Mouse (Mus musculus): ENCODE measurements around the gene Psg16. TPM values are rescaled to one million over a fixed set of nuclear protein-coding genes. Genes with fewer than 3 reads are reported as not detected.
A peak's percentile ranks its signal among the peaks of the same experiment; 100 is the strongest.
"Not testable (repeated sequence)": the region's sequence is repeated elsewhere in the genome, so short reads cannot be mapped to it uniquely, and the experiment has no call there.

Gene Psg16
- polyA plus RNA-seq, 1 experiment = 3.0 TPM

GRCm38 (mm10) chr7:17062389-17062788 is 11.5 kb upstream of the Psg16 start, which contains the start of gene Hif3a:
Hif3a (minus strand) TSS chr7:17062427.
- TF ChIP-seq CTCF (IDR thresholded peaks at IDR 0.05; ENCODE audit: extremely low read depth, insufficient read depth, low read length) (no peak), POLR2A (IDR thresholded peaks at IDR 0.05; ENCODE audit: extremely low read depth, insufficient read depth, low read length) (0 out of 2 replicates have a peak, but pooled peaks have one; percentile 34)
- Histone ChIP-seq H3K27ac (ENCODE audit: insufficient read depth, low read length) (peak within 1 kb of the TSS; percentile 84), H3K4me1 (ENCODE audit: control insufficient read depth, insufficient read depth, low read length) (peaks cover 9% of the 10 kb centered on the region), H3K4me3 (ENCODE audit: insufficient read depth, low read length) (peak within 1 kb of the TSS; percentile 35)

DNA sequence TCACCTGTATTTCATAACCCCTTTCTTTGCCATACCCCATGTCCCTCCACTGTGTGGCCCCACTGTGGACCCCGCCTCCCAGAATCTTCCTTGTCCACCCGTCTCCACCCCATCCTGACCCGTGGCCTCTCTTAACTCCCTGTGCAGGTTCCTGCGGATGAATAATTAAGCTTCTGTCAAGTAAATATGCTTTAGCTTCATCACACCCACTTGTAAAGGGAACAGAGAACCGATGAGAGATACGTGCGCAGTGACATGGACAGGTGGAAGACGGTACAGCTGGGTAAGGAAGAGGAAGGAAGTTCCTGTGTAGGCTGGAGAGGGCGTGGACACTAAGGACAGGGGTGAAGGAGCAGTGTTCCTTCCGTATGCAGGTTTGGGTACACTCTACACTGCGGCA is 11.0 kb upstream of the Psg16 start:
- H3K4me3 ChIP-seq (ENCODE audit: insufficient read depth, low read length) = peak overlapping the region; percentile 3

DNA sequence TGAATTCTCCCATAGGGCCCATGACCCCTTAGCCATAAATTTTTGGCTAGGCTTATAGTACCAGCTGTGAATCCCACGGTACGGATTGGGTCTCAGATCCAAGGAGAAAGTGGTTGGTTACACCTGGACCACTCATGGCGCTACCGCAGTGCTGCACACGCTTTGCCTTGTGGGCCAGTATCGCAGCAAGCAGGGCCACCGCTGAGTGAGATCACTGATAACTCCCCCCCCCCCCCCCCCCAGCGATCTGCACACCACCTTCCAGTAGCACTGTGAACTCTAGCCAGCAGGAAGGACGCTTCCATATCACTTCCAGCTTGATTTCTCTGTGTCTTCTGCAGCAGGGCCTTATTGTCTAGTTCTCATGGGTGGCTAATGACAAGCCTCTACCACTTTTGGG is 8.2 kb upstream of the Psg16 start:
- Histone ChIP-seq H3K27ac (ENCODE audit: insufficient read depth, low read length) (no peak overlapping the region), H3K4me3 (ENCODE audit: insufficient read depth, low read length) (no peak overlapping the region), H3K4me1 (ENCODE audit: control insufficient read depth, insufficient read depth, low read length) (peaks cover 3% of the 10 kb centered on the region; the same call in 1 of the 2 replicates)
- TF ChIP-seq POLR2A (IDR thresholded peaks at IDR 0.05; ENCODE audit: extremely low read depth, insufficient read depth, low read length) = no peak
- TF ChIP-seq CTCF (IDR thresholded peaks at IDR 0.05; ENCODE audit: extremely low read depth, insufficient read depth, low read length) = no peak

More for the DNA sequence above, 11.0 kb upstream of the Psg16 start:
- TF ChIP-seq POLR2A (IDR thresholded peaks at IDR 0.05; ENCODE audit: extremely low read depth, insufficient read depth, low read length) = no peak
- no peak for TF ChIP-seq CTCF (IDR thresholded peaks at IDR 0.05; ENCODE audit: extremely low read depth, insufficient read depth, low read length)
- H3K27ac ChIP-seq (ENCODE audit: insufficient read depth, low read length) = no peak overlapping the region
- peaks cover 9% of the 10 kb centered on the region for H3K4me1 ChIP-seq (ENCODE audit: control insufficient read depth, insufficient read depth, low read length)

DNA sequence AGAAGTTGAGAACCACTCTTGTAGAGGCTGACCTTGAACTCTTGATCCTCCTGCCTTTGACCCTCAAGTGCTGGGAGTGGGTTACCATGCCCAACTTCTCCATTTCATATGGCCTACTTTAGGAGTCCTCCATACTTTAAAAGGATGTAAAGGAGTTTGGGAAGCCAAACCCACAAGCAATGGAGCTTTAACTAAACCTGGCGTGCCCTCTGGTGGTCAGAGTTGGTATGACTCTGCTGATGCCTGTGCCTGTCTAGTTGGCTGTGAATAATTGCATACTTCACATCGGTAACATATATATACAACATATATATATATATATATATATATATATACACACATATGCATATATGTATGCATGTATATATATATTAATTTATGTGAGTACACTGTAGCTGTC is 7.4 kb upstream of the Psg16 start:
- TF ChIP-seq CTCF (IDR thresholded peaks at IDR 0.05; ENCODE audit: extremely low read depth, insufficient read depth, low read length) = peak; percentile 93
- no peak for TF ChIP-seq POLR2A (IDR thresholded peaks at IDR 0.05; ENCODE audit: extremely low read depth, insufficient read depth, low read length)
- H3K27ac ChIP-seq (ENCODE audit: insufficient read depth, low read length) = no peak overlapping the region
- H3K4me3 ChIP-seq (ENCODE audit: insufficient read depth, low read length) = no peak overlapping the region
- H3K4me1 ChIP-seq (ENCODE audit: control insufficient read depth, insufficient read depth, low read length) = peaks cover 3% of the 10 kb centered on the region; the same call in 1 of the 2 replicates

- Histone ChIP-seq H3K27ac (ENCODE audit: insufficient read depth, low read length) (no peak overlapping the region), H3K4me3 (ENCODE audit: insufficient read depth, low read length) (no peak overlapping the region), H3K4me1 (ENCODE audit: control insufficient read depth, insufficient read depth, low read length) (peaks cover 3% of the 10 kb centered on the region; the same call in 1 of the 2 replicates)
- TF ChIP-seq CTCF (IDR thresholded peaks at IDR 0.05; ENCODE audit: extremely low read depth, insufficient read depth, low read length) (no peak), POLR2A (IDR thresholded peaks at IDR 0.05; ENCODE audit: extremely low read depth, insufficient read depth, low read length) (no peak)
Measured at GRCm38 (mm10) chr7:17067000-17067399, 6.8 kb upstream of the Psg16 start.

DNA sequence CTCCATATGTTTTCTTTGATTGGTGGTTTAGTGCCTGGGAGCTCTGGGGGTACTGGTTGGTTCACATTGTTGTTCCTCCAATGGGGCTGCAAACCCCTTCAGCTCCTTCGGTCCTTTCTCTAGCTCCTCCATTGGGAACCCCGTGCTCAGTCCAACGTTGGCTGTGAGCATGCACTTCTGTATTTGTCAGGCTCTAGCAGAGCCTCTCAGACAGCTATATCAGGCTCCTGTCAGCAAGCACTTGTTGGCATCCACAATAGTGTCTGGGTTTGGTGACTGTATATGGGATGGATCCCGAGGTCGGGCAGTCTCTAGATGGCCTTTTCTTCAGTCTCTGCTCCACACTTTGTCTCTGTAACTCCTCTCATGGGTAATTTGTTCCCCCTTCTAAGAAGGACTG is 6.2 kb upstream of the Psg16 start:
- H3K4me3 ChIP-seq (ENCODE audit: insufficient read depth, low read length); H3K4me1 ChIP-seq (ENCODE audit: control insufficient read depth, insufficient read depth, low read length); H3K27ac ChIP-seq (ENCODE audit: insufficient read depth, low read length): not testable (repeated sequence)

DNA sequence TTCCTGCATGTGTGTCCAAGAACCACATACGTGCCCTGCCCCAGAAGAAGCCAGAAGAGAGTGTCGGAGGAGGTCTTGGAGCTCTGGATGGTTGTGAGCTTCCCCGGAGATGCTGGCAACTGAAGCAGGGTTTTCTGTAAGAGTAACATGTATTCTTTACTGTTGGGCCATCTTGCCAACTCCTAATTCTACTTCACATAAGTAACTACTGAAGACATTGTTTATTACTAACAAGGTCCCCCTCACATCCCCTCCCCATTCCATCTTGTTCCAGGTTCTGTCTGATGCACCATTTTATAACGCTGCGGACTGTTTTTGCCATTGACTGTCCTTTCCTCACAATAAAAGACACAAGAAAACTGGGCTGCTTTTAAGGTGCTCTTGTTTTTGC is 332 bp upstream of the Psg16 start:
- TF ChIP-seq CTCF (IDR thresholded peaks at IDR 0.05; ENCODE audit: extremely low read depth, insufficient read depth, low read length) (no peak), POLR2A (IDR thresholded peaks at IDR 0.05; ENCODE audit: extremely low read depth, insufficient read depth, low read length) (no peak)
- no peak overlapping the region for H3K27ac ChIP-seq (ENCODE audit: insufficient read depth, low read length)
- no peaks in the 10 kb centered on the region for H3K4me1 ChIP-seq (ENCODE audit: control insufficient read depth, insufficient read depth, low read length)
- no peak overlapping the region for H3K4me3 ChIP-seq (ENCODE audit: insufficient read depth, low read length)

- no peaks in the 10 kb centered on the region for H3K4me1 ChIP-seq (ENCODE audit: control insufficient read depth, insufficient read depth, low read length)
- H3K27ac ChIP-seq (ENCODE audit: insufficient read depth, low read length) = no peak overlapping the region
- H3K4me3 ChIP-seq (ENCODE audit: insufficient read depth, low read length) = no peak overlapping the region
- TF ChIP-seq POLR2A (IDR thresholded peaks at IDR 0.05; ENCODE audit: extremely low read depth, insufficient read depth, low read length) (no peak), CTCF (IDR thresholded peaks at IDR 0.05; ENCODE audit: extremely low read depth, insufficient read depth, low read length) (no peak)
Measured at GRCm38 (mm10) chr7:17076542-17076941, 2.7 kb downstream of the Psg16 start.

- no peak for TF ChIP-seq POLR2A (IDR thresholded peaks at IDR 0.05; ENCODE audit: extremely low read depth, insufficient read depth, low read length)
- TF ChIP-seq CTCF (IDR thresholded peaks at IDR 0.05; ENCODE audit: extremely low read depth, insufficient read depth, low read length) = no peak
- no peaks in the 10 kb centered on the region for H3K4me1 ChIP-seq (ENCODE audit: control insufficient read depth, insufficient read depth, low read length)
- H3K27ac ChIP-seq (ENCODE audit: insufficient read depth, low read length) = no peak overlapping the region
- H3K4me3 ChIP-seq (ENCODE audit: insufficient read depth, low read length) = no peak overlapping the region
Measured at GRCm38 (mm10) chr7:17078076-17078654, 4.3 kb downstream of the Psg16 start.

DNA sequence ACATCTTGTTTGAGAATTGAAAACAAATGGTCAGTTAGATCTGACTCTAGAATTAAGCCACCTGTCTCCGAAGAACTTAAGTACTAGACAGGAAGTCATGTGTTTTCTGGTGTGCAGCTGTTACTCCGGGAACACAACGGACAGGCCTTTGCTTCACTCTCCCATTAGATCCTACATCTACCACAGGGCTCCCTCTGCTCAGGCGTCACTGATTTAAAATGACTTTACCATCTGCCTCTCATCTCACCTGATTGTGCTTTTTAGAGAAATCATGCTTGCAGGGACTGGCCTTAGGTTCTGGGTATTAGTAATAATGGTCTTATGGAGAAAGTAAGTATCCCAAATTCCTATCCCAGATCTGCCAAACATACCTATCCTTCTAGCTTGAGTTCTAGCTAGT is 8.9 kb downstream of the Psg16 start:
- TF ChIP-seq CTCF (IDR thresholded peaks at IDR 0.05; ENCODE audit: extremely low read depth, insufficient read depth, low read length) (no peak), POLR2A (IDR thresholded peaks at IDR 0.05; ENCODE audit: extremely low read depth, insufficient read depth, low read length) (no peak)
- H3K27ac ChIP-seq (ENCODE audit: insufficient read depth, low read length) = no peak overlapping the region
- no peaks in the 10 kb centered on the region for H3K4me1 ChIP-seq (ENCODE audit: control insufficient read depth, insufficient read depth, low read length)
- no peak overlapping the region for H3K4me3 ChIP-seq (ENCODE audit: insufficient read depth, low read length)

Data from cortical plate, adult 2 months (tissue).